Mouse (Mus musculus) adrenal gland, adult 8-10 months (tissue): Measurements from ENCODE around the gene Ppp4r3a. TPM values are rescaled to one million over a fixed set of nuclear protein-coding genes. Genes with fewer than 3 reads are reported as not detected.

Source experiments
- DNase-seq: peaks from one replicate; pipeline ENCODE4 v3.0.0; 2022
- total RNA-seq, 4 experiments: library from RNA; stranded (reverse); gene quantifications; 2 replicates each; pipeline ENCODE4 v1.2.4; 2022

Gene Ppp4r3a
- total RNA-seq, 4 experiments from 2014 or later, result 49.5 to 59.5 (median 49.9) TPM

DNA sequence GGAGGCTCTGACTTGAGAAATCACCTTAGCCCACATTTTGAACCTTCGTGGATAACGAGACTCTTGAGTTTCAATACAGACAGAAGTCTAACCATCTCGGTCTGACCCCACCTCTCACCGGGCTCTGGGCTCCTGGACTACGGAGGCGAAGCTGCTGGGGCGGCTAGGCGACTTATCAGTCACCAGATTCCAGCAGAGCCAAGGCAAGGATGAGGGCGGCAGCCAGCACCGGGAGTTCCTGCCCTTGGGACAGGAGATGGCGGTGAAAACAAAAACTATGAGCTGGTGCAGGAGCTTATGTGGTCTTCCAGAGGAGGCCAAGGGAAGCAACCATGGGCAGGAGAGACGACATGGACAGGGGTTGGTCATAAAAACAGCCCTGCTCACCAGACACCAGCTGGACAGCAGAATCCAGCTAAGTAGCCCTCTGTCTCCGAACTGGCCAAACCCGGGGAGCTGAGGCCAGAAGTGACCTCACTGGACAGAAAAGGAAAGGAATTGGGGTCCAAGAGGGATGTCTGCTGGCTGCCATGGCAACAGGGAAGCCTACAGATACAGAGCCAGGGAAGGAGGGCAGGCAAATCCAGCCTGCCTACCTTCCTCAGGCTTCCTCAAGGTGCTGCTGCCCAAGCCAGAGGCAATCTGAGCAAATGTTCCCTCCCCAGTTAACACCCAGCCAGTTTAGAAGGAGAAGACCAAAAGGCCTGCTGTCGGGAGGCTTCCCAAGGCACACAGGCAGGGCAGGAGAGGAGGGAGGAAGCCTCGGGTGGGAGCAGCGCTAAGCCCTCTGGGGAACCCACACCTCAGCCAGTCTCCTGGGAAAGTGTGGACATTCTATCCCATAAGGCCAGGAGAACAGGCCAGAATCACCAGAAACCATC, 71.1 kb downstream of the Ppp4r3a start:
- DNase-seq, result no peak

DNA sequence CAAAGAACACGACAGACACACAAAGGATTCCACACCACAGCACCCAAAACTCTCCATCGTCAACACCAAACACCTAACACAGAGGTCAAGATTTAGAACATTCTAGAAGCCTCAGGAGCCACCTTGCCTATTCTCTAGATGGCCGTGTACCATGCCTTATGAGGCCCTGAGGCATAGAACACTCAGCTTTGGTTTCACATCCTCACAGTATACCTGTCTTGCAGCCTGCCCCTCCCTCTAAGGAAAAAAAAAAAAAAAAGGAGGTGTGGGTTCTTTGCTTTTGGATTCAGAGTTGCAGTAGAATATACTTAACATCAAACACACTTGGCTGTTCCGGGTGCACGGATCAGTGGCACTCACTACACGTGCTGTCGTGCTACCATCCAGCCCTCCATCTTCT, 72.5 kb downstream of the Ppp4r3a start:
- DNase-seq, result no peak

DNA sequence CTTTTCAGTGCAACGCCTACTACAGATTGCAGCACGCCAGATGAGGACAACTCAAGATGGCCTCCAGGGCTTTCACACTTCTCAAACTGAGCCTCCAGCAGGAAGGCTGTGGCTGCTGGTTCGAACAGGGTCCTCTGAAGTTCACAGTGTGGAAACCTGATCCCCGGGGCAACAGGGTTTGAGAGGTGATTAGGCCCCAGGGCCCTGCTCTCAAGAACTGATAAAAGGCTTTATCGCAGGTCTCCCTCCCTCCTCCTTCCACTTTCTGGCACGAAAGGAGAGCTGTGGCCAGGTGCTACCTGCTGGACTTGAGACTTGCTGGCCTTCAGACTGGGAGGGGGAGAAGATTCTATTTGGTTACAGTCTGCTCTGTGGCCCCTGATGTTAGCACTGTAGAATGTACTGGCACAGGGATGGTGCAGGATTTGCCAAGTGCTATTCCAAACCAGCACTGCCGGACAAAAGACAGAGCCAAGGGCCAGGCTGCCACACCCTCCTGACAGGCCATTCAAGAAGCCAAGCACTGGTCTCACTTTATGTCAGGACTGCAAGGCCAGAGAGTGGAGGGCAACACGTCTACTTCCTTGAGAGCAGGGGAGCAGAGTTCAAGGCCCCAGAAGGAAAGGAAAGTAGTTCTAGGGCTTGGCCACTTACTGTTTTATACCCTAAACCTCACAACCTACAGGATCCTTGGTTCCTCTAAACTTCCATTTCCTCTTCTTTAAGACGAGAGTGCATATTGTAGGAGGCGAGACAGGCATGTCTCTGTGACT, 73.2 kb downstream of the Ppp4r3a start:
- DNase-seq, result no peak

DNA sequence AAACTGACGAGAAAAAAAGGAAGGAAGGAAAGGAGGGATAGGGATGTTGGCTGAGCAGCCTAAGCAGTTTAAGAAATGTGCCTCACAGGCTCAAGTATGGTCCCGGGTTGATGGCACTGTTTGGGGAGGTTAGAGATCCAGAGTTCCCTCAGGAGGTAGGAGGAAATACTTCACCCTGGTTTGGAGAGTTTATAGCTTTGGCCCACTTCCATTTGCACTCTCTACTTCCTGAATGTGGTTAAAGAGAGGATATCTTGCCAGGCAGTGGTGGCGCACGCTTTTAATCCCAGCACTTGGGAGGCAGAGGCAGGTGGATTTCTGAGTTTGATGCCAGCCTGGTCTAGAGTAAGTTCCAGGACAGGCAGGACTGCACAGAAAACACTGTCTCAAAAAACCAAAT, 74.3 kb downstream of the Ppp4r3a start:
- no peak for DNase-seq

DNA sequence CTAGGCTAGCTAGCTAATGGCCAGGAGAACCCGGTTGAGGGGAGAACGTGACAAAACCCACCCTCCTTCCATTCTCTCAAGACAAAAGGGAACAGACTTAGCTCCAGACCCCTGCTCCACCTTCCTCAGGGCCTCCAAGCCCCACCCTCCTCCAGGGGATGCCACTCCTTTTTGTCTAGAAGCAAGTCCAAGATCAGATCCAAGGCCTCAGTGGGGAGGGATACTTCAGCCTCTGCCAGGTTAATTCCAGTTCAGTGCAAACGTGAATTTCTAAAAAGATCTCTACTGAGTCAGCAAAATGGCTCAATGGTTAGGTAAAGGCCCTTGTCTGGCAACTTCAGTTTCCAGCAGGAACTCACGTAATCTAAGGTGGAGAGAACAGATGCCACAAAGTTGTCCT, 74.9 kb downstream of the Ppp4r3a start:
- no peak for DNase-seq

DNA sequence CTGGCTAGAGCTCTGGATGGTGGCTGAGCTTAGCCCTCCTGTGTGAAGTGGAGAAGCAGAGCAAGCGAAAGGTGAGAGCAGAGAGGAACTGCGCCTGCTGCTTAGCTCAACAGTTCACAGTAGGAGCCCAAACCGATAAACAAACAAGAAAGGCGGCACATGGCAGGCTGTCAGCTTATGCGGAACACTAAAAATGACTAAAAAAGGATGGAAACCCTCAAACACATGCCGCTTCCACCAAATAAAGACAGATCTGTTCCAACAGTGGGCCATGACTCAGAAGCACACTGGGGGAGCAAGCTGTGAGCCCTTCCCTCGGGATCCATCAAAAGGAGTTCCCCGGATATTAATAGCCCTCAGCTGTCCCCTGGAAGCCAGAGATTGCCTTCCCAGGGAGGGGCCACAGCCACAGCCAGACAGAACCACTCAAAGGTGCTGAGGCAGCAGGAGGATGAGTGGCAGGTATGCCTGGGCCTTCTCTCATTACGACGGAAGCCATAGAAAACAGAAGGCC, 75.5 kb downstream of the Ppp4r3a start:
- no peak for DNase-seq

DNA sequence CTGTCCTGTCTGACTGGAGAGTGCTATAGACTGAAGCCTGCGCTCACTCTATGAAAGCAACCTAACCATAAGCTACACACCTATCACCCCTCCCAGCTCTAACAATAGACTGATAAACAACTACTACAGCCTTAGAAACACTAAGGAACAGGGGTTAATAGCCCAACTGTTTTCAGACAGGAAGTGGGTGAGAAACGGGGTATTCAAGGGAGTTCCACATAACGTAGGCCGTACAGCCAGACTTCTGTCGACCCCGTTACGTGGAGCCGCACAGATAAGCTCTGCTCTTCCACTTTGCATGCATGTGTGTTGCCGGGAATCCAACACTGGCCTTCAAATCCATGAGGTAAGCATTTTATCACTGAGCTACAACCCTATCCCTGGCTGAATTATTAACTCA, 76.1 kb downstream of the Ppp4r3a start:
- DNase-seq, result no peak

DNA sequence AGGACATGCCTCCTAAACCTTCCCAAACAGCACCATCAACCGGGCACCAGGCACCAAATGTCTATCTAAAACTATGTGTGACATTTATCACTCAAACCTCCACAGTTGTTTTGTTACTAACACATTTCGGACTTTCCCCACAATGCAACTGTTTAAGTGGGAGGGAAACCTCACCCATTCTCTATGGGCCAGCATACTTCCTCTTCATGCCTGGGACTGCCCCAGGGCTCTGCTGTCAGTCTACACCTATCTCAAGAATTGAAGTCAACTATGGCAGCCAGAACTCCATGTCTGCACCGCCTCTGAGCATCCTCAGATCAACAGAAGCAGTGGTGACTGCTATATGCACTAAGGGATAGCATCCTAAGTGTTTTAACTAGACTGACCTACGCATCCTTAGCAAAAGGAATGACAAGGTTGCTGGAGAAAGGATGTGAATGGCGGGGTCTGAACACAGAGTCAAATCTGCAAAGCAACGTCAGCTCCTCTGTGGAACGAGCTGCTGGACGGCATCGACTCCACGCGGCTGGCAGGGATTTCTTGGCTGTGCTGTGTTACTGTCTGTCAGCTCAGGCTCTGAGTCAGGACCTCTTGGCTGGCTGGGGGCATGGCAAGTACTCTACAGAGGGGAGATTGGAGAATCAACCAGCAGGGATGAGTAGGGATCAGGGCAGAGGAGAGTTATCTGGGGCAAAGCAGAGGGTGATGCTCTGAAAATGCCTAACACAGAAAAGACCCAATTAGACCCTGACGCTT, 77.7 kb downstream of the Ppp4r3a start:
- no peak for DNase-seq

DNA sequence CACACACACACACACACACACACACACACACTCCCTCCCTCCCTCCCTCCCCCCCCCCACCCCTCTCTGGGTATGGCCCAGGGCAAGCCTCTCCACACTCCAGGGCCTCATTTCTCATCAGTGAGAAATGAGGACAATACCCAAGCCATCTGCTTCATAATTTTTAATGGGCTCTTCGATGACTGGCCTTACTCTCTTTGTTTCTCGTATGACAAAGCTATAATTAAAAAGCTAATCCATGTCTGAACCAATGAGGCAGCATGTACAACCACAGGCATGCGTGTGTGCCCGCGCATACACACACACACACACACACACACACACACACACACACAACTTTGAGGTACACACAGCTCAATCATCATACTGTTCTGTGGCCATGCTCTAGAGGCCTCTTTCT, 78.5 kb downstream of the Ppp4r3a start:
- no peak for DNase-seq

DNA sequence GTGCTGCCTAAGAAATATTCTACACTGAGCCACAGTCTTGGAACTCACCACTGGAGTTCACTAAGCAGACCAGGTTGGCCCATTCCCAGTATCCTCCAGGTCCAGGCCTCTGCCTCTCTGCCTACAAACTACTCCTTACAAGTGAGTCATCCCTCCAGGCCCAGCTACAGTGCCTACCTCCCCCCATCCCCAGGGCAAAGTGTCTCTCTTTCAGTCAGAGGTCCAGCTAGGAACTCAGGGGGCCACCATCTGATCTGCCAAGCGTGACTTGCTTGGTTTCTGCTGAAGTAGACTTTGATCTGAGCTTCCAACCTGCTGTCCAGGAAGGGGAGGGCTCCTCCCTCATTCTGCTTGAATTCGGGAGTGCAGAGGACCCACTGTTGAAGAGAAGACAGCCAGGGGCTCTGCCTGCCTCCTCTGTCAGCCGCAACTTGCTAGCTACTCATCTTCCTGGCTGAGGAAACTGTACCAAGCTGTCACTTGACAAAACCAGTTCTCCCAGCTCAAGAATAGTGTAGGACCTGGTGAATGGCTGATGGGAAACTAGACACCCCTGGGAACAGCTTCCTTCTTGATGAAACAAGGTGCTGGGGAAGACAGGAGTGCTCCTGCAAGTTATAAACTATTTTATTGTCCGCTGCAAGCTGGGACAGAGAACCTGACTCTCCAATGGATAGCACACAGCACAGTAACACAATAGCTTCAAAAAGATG, 80.5 kb downstream of the Ppp4r3a start:
- DNase-seq, result no peak

DNA sequence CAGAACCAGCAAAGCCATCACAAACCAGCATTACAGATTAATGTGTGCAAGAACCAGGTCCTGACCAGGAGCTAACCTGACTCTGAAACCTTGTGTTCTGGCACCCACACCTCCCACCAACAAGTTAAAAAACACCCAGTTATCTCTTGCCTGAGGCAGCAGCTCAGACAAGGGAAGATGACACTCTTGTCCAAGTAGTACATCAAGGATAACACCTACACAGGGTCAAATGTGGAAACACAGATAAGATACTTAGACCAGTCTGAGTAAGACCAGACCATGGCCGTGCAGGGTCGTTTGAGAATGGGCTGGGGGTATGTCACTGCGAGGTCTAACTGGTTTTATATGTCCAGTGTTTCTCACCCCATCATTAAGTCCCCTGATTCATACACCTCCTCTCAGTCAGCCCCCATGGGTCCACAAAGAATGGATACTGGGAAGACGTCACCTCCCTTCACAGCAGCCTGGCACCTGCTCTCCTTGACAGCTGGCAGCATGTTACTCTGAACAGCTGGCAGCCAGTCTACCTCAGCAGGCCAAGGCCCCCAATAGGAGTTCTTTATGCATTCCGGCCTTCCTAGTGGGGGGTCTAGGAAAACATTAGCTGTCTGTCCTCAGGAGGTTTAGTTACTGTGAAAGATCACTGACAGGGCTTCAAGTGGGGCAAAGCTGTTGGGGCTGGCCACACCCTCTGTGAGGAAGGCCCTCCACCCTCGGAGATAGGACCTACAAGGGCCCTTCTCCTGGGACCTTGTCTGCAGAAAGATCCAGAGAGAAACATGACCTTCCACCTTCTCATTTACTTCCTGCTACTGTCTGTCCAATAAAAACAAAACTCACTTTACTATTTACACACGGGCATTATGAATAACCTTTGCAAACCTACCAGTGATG, 84.2 kb downstream of the Ppp4r3a start:
- DNase-seq, result no peak

DNA sequence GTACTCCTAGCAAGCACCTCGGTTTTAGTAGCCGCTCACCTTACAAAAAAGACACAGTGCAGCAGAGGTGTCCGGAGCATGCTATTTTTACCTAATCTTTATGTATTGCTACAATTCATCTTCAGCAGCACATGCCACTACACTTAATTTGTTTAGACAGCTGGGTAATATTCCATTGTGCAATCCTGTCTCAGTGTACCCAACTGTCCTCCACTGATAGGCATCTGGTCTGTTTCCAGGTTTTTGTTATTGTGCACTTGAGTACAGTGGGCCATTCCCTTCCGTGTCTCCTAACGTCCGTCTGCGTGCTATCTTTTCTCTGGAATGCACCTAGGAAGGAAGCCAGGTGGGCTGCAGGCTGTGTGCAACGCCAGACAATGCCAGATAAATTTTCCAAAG, 84.9 kb downstream of the Ppp4r3a start:
- no peak for DNase-seq

DNA sequence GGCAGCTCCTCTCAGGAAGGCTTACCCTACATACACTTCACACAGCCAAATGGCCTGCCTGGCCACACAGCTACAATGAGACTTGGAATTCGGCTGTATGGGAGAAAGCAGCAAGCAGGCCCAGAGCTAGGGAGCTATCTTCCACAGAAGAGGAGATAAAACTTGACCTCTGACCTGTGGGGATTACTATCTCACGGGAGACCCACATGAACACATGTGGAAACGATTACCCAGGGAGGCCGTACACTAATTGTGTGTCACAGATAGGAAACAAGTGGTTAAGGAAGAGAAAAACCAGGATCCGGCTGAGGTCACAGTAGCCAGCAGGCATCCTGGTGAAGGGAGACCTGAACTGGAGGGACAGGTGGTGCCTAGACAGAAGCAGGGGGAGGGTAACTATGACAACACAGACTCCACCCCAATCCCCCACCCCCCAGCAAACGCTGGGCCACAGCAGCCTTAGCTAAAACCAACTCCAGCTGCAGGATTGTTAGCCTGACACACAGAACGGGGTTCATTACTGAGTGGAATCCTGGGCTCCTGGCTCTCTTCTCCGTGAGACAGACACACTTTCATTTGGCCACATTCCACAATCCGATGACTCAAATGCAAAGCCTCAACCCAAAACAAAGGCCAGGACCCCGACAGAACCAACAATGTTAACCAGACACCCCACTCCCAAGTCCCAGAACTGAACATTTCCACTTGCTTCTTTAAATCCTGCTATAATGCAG, 85.5 kb downstream of the Ppp4r3a start:
- DNase-seq, result no peak

DNA sequence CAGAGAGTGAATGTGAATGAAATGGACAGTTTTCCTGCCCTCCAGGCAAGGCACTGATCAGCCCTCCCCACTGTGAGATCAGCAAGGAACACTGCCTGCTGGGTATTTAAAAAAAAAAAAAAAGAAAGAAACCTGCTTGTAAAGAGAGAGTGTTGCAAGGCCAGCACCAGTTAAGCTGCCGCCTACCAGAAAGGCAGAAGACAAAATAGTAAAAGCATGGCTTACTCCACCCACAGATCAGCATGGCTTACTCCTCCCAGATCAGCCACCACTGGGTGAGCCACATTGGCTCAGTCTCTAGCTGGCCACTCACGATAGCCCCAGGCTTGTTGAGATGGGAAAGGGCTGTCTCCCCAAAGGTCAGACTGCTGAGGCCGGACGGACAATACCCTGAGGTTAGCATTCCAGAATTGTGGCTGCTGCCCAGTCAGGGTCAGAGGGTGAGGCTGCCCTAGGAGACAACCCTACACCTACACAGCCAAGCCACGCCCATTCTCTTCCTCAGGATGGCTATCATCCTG, 87.1 kb downstream of the Ppp4r3a start:
- no peak for DNase-seq

DNA sequence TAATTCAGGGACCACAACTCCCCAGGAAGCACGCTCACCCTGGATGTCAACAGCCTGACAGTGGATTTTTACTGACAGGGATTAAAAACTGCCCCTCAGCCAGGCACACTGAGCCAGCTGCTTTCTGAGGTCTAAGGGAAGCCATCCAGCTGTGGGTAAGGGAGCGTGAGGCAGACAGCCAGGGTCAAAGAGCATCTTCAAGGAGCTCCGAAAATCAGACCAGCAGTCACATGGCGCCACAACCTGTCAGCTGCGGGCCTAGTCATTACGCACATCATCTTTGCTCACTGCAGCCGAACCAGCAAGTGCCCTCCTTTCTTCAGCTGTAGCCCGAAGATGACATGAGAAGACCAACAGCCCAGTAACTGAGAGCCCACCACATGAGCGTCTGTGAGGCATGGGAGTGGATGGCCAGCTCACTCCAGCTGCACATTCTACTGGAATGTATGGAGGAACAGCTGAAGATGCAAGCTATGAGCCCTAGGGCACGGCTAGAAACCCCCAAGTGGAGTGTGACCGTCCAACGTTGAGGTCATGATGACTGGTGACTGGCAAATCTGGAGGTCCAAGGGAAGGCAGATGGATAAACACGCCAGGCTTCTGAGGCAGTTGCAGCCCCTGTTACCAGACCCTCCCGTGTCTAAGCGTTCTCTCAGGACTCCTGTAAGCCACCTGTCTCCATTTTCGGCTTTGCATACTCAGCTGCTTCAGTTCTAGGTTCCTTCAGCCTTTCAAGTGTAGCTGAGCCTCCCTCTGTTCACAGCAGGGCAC, 87.7 kb downstream of the Ppp4r3a start:
- DNase-seq, result no peak

DNA sequence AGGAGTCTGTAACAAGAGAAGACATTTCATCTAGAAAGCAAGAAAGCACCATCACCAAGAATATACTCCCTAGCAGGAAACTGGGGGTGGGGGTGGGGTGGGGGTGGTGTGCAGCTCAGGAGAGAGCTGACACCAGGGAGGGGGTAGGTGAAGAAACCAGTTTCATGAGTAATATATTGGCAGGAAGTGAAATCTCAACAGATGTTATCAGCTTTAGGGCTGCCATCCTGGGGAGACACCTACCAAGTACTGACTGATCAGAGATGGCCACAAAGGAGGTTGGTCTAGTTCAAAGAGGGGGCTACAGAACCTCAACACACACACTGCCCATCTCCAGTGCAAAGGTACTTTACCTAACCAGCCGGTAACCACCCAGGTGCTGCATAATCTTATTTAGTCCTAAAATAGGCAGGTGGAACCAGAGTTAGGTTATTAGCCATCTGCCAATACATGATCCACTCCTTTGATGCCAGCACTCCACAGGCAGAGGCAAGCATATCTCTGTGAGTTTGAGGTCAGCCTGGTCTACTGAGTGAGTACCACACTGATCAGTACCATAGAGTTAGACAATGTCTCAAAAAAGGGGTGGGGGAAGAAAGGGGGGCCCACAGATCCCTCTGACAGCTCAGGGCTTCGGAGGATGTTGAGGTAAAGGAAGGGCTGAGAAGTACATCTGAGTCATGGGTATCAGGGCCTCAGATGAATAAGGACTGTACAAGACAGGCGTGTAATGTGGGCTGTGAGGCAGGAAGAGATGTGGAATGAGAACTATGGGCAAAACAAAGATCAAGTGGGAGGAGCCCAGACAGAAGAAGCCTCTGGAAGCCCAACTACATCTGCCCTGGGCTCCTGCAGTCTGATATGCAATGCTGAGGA, 89.1 kb downstream of the Ppp4r3a start:
- DNase-seq, result no peak

DNA sequence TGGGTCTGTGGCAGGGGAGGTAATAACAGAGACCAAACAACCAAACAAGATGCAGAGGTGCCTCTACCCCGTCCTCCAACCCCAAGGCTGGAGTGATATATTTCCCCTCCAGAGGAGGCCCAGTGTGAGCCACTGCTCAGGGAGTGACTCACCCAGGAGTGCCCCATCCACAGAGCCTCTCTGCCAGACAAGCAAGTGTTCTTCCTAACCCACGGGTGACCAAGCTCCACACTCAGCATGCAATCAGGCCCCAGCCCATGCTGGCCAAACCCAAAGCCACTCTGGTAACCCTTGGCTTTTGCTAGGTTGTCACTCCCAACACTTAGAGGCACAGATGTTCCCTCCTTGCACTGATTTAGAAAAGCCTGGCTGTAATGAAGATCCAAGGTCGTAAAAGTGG, 90.4 kb downstream of the Ppp4r3a start:
- DNase-seq, result peak; percentile 7

DNA sequence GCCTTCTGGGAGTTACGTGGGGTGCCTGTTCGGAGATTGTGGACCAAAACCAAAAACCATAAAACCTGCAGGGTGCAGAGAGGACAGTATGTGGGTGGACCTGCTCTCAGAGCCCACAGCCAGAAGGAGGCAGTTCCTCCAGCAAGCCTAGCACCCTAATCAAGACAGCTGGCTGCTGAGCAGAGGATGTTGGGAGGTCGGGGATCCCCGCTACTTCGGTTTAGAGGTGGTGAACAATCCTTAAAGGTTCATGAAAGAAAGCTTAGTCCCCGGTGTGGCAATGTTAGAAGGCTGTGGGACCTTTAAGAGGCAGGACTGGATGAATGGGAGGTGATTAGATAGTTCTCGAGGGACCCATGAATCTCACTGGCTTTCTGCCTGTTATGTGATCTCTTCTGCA, 91.0 kb downstream of the Ppp4r3a start:
- DNase-seq, result no peak
